ENCODE assay signal across 9 mouse cellular contexts in genomic region chr7:113260321-113261167, GRCm38 (mm10). TPM values are rescaled to one million over a fixed set of nuclear protein-coding genes. Genes with fewer than 3 reads are reported as not detected.
DNase-seq lines count a peak whose midpoint lies in the region; ATAC-seq lines count a peak whose summit lies in the region.
"Had no signal": no experiment of that assay in that cellular context is flagged by ENCODE, and none has a peak within 500 bp of the region (broad histone marks: within the 10 kb centered on the region; RNA-seq: fewer than 3 reads in every experiment).

No protein-coding gene starts in this region.

- WGBS in forebrain, embryonic 11.5 days = 54% methylated on average over 21 of the region's 21 CpGs

- no peak overlapping the region for H3K9ac ChIP-seq in forebrain, embryonic 11.5 days (ENCODE audit: low read length)
- H3K9ac ChIP-seq: limb, embryonic 15.5 days had no signal

- H3K36me3 ChIP-seq in forebrain, embryonic 11.5 days (ENCODE audit: control insufficient read depth, insufficient read depth, low read length) = no peaks in the 10 kb centered on the region
- H3K36me3 ChIP-seq: limb, embryonic 15.5 days had no signal

- no peak overlapping the region for H3K4me2 ChIP-seq in forebrain, embryonic 11.5 days (ENCODE audit: low read depth, low read length, severe bottlenecking)
- H3K4me2 ChIP-seq: limb, embryonic 15.5 days had no signal

- intact Hi-C loops in heart, postnatal 25 days (cut with DNase I) = loop anchor here (10.0 kb wide), 1 partner anchor 886 kb away; no protein-coding TSS in a partner anchor

- peak; percentile 95 for DNase-seq in heart, adult 11 months
- DNase-seq in heart, postnatal 25 days (ENCODE audit: low spot score) = no peak
- peak; percentile 53 for DNase-seq in NIH3T3 (ENCODE audit: low read depth)
- DNase-seq in forebrain, embryonic 11.5 days (ENCODE audit: low spot score) = peak; percentile 62
- DNase-seq in kidney, adult 8-10 months = peak; percentile 84 to 86
- DNase-seq in lung, postnatal 4 days = peak; percentile 47 to 62
- DNase-seq in thymus, postnatal 14 days = no peak
- no peak for DNase-seq in layer of hippocampus, adult 18-20 months (ENCODE audit: low spot score in 2 of 2)

- H3K9me3 ChIP-seq in forebrain, embryonic 11.5 days (ENCODE audit: control insufficient read depth, low read length) = no peaks in the 10 kb centered on the region
- H3K9me3 ChIP-seq: limb, embryonic 15.5 days had no signal

- peak; percentile 85 for ATAC-seq in forebrain, embryonic 11.5 days (replicated peaks; ENCODE audit: low FRiP score)

- no peaks in the 10 kb centered on the region for H3K27me3 ChIP-seq in forebrain, embryonic 11.5 days (ENCODE audit: control insufficient read depth, insufficient read depth, low read length)
- H3K27me3 ChIP-seq: limb, embryonic 15.5 days had no signal

- H3K4me3 ChIP-seq in forebrain, embryonic 11.5 days (ENCODE audit: low read depth, low read length) = no peak overlapping the region
- H3K4me3 ChIP-seq: limb, embryonic 15.5 days had no signal

- H3K4me1 ChIP-seq in forebrain, embryonic 11.5 days (replicated peaks; ENCODE audit: control insufficient read depth, insufficient read depth, low read length) = peaks cover 8% of the 10 kb centered on the region

- no peak overlapping the region; the same call in 1 of the 2 replicates for H3K27ac ChIP-seq in forebrain, embryonic 11.5 days (ENCODE audit: low read depth, low read length)
- H3K27ac ChIP-seq: limb, embryonic 15.5 days had no signal

RNA-seq across cellular contexts. Expression of gene Arntl, which starts 53.3 kb away (rescaled TPM):
- 10 to 100 TPM in 1 of 2 experiments, 1 to 10 TPM in 1; 3.4 to 23.9 TPM for total RNA-seq in heart, postnatal 25 days (2021)
- polyA plus RNA-seq in forebrain, embryonic 11.5 days (2014; fragmentation: Nextera tagmentation; extraction: Ambion mirVana) = 9.2 and 11.6 TPM in 2 replicates
- total RNA-seq in layer of hippocampus, adult 18-20 months (2021) = 10 to 100 TPM; 40.1 TPM

Comparison
In these comparisons a context has a peak if more than half of its experiments do, and no peak if none do; other contexts are left out.
1. DNase-seq: peak in heart, adult 11 months (single experiment), NIH3T3 (single experiment), forebrain, embryonic 11.5 days (single experiment), kidney, adult 8-10 months (2 of 2) and lung, postnatal 4 days (2 of 2); none in heart, postnatal 25 days (single experiment), thymus, postnatal 14 days (single experiment) and layer of hippocampus, adult 18-20 months (0 of 2).